Mouse (Mus musculus): ENCODE measurements around the gene Abcf1. TPM values are rescaled to one million over a fixed set of nuclear protein-coding genes. Genes with fewer than 3 reads are reported as not detected.

The Abcf1 gene
- total RNA-seq, 2 experiments from 2014 or later: 64.6 to 68.1 TPM

GRCm38 (mm10) chr17:35920384-35920783 lies 49.2 kb downstream of the Abcf1 start:
- no peak for DNase-seq

GRCm38 (mm10) chr17:35919864-35920301 lies 49.7 kb downstream of the Abcf1 start:
- DNase-seq: no peak

GRCm38 (mm10) chr17:35919060-35919715 lies 50.4 kb downstream of the Abcf1 start:
- DNase-seq: peak; percentile 93

GRCm38 (mm10) chr17:35918276-35919059 lies 51.1 kb downstream of the Abcf1 start:
- DNase-seq: peak; percentile 40

GRCm38 (mm10) chr17:35917463-35918251 lies 51.9 kb downstream of the Abcf1 start:
- DNase-seq: no peak

GRCm38 (mm10) chr17:35917143-35917462 lies 52.5 kb downstream of the Abcf1 start:
- DNase-seq: peak; percentile 60

GRCm38 (mm10) chr17:35916297-35917142 lies 53.0 kb downstream of the Abcf1 start, which contains the start of the genes Mrps18b and Ppp1r10:
Gene Mrps18b (minus strand): TSS chr17:35916389.
Gene Ppp1r10 (plus strand): TSS chr17:35916434.
- DNase-seq: peak; percentile 99

GRCm38 (mm10) chr17:35915538-35916296 lies 53.8 kb downstream of the Abcf1 start:
- no peak for DNase-seq

GRCm38 (mm10) chr17:35914975-35915374 lies 54.6 kb downstream of the Abcf1 start:
- no peak for DNase-seq

GRCm38 (mm10) chr17:35909919-35910369 lies 59.6 kb downstream of the Abcf1 start, which contains the start of gene Atat1:
Gene Atat1 (minus strand): TSS chr17:35910075.
- DNase-seq: peak; percentile 89

- no peak for DNase-seq
These were observed 60.2 kb downstream of the Abcf1 start for GRCm38 (mm10) chr17:35909186-35909918.

- DNase-seq: no peak
These were observed 62.0 kb downstream of the Abcf1 start for GRCm38 (mm10) chr17:35907609-35908008.

Small RNA genes within 50 kb of the gene (microRNA-seq; reads per million reads assigned to microRNA genes)
- 0 reads per million in 2 experiments for gene Mir1894 (ENCODE audit: borderline replicate concordance in 2 of 2)
- 5.2 to 18.5 reads per million in 2 experiments for gene Mir877 (ENCODE audit: borderline replicate concordance in 2 of 2)

Other genes starting within 250 kb of the Abcf1 start
- gene Ier3, start 148.1 kb downstream of the Abcf1 start, total RNA-seq (2021): 1 to 10 TPM; 4.0 to 4.5 TPM
- 10 to 100 TPM; 41.0 to 46.3 TPM for gene Flot1, start 146.5 kb downstream of the Abcf1 start, total RNA-seq (2021)
- 10 to 100 TPM; 39.2 to 54.5 TPM for gene Tubb5, start 131.5 kb downstream of the Abcf1 start, total RNA-seq (2021)
- 1 to 10 TPM; 3.7 to 5.2 TPM for gene Mdc1, start 128.2 kb downstream of the Abcf1 start, total RNA-seq (2021)
- 1 to 10 TPM in 1 of 2 experiments, under 1 TPM in 1; 0.74 to 1.6 TPM for gene Nrm, start 108.4 kb downstream of the Abcf1 start, total RNA-seq (2021)
- 1 to 10 TPM; 4.8 to 8.0 TPM for gene Ppp1r18, start 104.2 kb downstream of the Abcf1 start, total RNA-seq (2021)
- 10 to 100 TPM; 14.8 to 15.2 TPM for gene Dhx16, start 89.9 kb downstream of the Abcf1 start, total RNA-seq (2021)
- 10 to 100 TPM; 62.4 to 86.6 TPM for gene 2310061I04Rik, start 72.3 kb downstream of the Abcf1 start, total RNA-seq (2021)
- gene Atat1, start 59.7 kb downstream of the Abcf1 start, total RNA-seq (2021): 1 to 10 TPM; 3.0 to 4.6 TPM
- 10 to 100 TPM; 52.8 to 59.6 TPM for gene Mrps18b, start 53.4 kb downstream of the Abcf1 start, total RNA-seq (2021)
- gene Ppp1r10, start 53.3 kb downstream of the Abcf1 start, total RNA-seq (2021): 10 to 100 TPM; 17.7 to 25.5 TPM
- gene Gnl1, start 10.1 kb upstream of the Abcf1 start, total RNA-seq (2021): 10 to 100 TPM; 14.7 to 16.1 TPM
- gene Prr3, start 10.5 kb upstream of the Abcf1 start, total RNA-seq (2021): 1 to 10 TPM; 2.6 to 3.9 TPM
- 1 to 10 TPM; 1.6 to 1.7 TPM for gene H2-T24, start 50.8 kb upstream of the Abcf1 start, total RNA-seq (2021)
- 1 to 10 TPM; 6.2 to 8.7 TPM for gene H2-T23, start 63.1 kb upstream of the Abcf1 start, total RNA-seq (2021)
- gene H2-T22, start 73.0 kb upstream of the Abcf1 start, total RNA-seq (2021): 1 to 10 TPM; 5.8 to 7.2 TPM
- not detected for gene Gm6034, start 73.2 kb upstream of the Abcf1 start, total RNA-seq (2021)
- 1 to 10 TPM; 1.3 to 2.4 TPM for gene Gm11127, start 88.6 kb upstream of the Abcf1 start, total RNA-seq (2021)
- not detected for gene Gm19684, start 151.9 kb upstream of the Abcf1 start, total RNA-seq (2021)
- gene Gm7030, start 159.7 kb upstream of the Abcf1 start, total RNA-seq (2021): not detected
- not detected for gene Gm8909, start 198.8 kb upstream of the Abcf1 start, total RNA-seq (2021)
- not detected for gene H2-T3, start 220.5 kb upstream of the Abcf1 start, total RNA-seq (2021)